Mouse (Mus musculus): Measurements from ENCODE around the gene Cacna1a. TPM values are rescaled to one million over a fixed set of nuclear protein-coding genes. Genes with fewer than 3 reads are reported as not detected.

Gene Cacna1a
- polyA plus RNA-seq, 1 experiment from 2014 or later: 6.0 TPM

DNA sequence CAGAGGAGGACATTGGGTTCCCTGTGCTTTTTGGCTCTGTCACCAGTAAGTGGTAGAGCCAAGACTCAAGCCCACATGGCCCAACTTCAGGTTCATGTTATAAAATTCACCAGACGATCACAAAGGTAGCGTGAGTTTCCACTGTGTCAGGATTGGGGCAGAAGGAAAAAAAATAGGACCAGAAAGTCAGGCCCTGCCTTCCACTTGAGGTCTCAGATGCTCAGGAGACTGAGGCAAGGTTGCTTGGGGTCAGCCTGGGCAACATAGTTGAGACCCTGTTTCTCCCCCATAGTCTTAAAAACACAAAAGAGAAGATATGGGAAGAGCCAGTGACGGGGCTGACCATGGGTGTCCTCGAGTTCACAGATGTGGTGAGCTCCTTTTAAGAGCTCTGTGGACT lies 97.1 kb downstream of the Cacna1a start:
- no peaks in the 10 kb centered on the region for H3K9me3 ChIP-seq (replicated peaks; ENCODE audit: control insufficient read depth, low read length)
- ATAC-seq (replicated peaks; ENCODE audit: insufficient number of reproducible peaks, low FRiP score, low TSS enrichment, low read depth): no peak
- no peak overlapping the region for H3K4me3 ChIP-seq (ENCODE audit: low read depth, low read length)
- WGBS: 85% methylated on average over 4 of the region's 4 CpGs
- H3K36me3 ChIP-seq (replicated peaks; ENCODE audit: control insufficient read depth, insufficient read depth, low read depth, low read length): no peaks in the 10 kb centered on the region
- no peaks in the 10 kb centered on the region; the same call in 1 of the 2 replicates for H3K27me3 ChIP-seq (ENCODE audit: control insufficient read depth, insufficient read depth, low read length)
- no peak overlapping the region for H3K9ac ChIP-seq (replicated peaks; ENCODE audit: low read length)
- H3K4me1 ChIP-seq (ENCODE audit: control insufficient read depth, insufficient read depth, low read length): no peaks in the 10 kb centered on the region
- no peak for DNase-seq (ENCODE audit: low spot score)
- H3K4me2 ChIP-seq (ENCODE audit: low read depth, low read length): no peak overlapping the region
- no peak overlapping the region for H3K27ac ChIP-seq (replicated peaks; ENCODE audit: low read depth, low read length)

DNA sequence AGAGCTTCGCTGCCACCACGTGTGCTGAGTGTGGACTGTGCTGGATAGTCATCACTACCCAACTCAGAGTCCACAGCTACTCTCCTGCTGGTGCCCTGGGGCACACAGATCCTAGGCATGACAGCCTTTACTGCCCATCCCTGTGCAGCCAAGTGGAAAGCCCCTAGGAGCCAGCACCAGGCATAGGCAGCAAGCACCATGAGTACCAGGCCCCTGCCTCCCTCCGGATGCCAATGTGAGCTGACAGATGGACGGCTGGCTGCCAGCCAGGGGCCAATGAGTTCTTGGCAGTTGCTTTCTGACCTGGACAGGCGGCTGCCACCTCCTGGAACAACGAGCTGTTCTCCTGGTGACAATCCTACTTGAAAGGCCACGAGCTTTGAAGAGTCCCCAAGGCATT lies 97.6 kb downstream of the Cacna1a start:
- no peak for DNase-seq (ENCODE audit: low spot score)
- no peak overlapping the region for H3K4me3 ChIP-seq (ENCODE audit: low read depth, low read length)
- ATAC-seq (replicated peaks; ENCODE audit: insufficient number of reproducible peaks, low FRiP score, low TSS enrichment, low read depth): no peak
- no peaks in the 10 kb centered on the region for H3K4me1 ChIP-seq (ENCODE audit: control insufficient read depth, insufficient read depth, low read length)
- H3K27ac ChIP-seq (replicated peaks; ENCODE audit: low read depth, low read length): no peak overlapping the region
- no peaks in the 10 kb centered on the region for H3K36me3 ChIP-seq (replicated peaks; ENCODE audit: control insufficient read depth, insufficient read depth, low read depth, low read length)
- no peaks in the 10 kb centered on the region for H3K9me3 ChIP-seq (replicated peaks; ENCODE audit: control insufficient read depth, low read length)
- no peaks in the 10 kb centered on the region; the same call in 1 of the 2 replicates for H3K27me3 ChIP-seq (ENCODE audit: control insufficient read depth, insufficient read depth, low read length)
- no peak overlapping the region for H3K4me2 ChIP-seq (ENCODE audit: low read depth, low read length)
- WGBS: 76% methylated on average over 7 of the region's 7 CpGs
- H3K9ac ChIP-seq (replicated peaks; ENCODE audit: low read length): no peak overlapping the region

- Histone ChIP-seq H3K27me3 (ENCODE audit: control insufficient read depth, insufficient read depth, low read length) (no peaks in the 10 kb centered on the region; the same call in 1 of the 2 replicates), H3K4me2 (ENCODE audit: low read depth, low read length) (no peak overlapping the region), H3K9me3 (replicated peaks; ENCODE audit: control insufficient read depth, low read length) (no peaks in the 10 kb centered on the region), H3K4me3 (ENCODE audit: low read depth, low read length) (no peak overlapping the region), H3K9ac (replicated peaks; ENCODE audit: low read length) (no peak overlapping the region), H3K36me3 (replicated peaks; ENCODE audit: control insufficient read depth, insufficient read depth, low read depth, low read length) (no peaks in the 10 kb centered on the region), H3K27ac (replicated peaks; ENCODE audit: low read depth, low read length) (no peak overlapping the region), H3K4me1 (ENCODE audit: control insufficient read depth, insufficient read depth, low read length) (no peaks in the 10 kb centered on the region)
- ATAC-seq (replicated peaks; ENCODE audit: insufficient number of reproducible peaks, low FRiP score, low TSS enrichment, low read depth) (no peak), DNase-seq (ENCODE audit: low spot score) (no peak)
- 82% methylated on average over 3 of the region's 3 CpGs for WGBS
These were observed 101.0 kb downstream of the Cacna1a start for GRCm38 (mm10) chr8:84489223-84489622.

DNA sequence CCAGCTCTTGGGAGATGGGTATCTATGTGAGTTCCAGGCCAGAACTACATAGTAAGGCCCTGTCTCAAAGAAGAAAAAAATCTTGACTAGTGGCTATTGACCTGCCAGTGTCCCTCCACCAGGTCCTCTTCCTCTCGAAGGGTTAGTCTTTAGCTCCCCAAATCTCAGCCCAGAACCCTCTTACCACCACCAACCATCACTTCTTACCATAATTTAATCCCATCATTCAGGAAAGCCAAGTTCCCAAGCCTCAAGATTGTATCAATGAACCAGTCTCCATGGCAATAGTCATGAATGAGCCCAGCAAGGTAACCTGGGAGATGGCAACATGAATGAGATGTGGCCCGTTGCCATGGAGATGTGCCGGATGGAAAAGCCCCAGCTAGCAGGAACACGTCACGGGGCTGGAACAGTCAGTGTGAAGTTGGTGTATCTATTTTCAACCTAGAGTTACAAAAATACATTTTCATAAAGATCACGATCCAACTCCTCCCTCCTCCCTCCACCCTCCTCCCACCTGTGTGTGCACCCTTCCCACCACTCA lies 106.4 kb downstream of the Cacna1a start:
- WGBS: 74% methylated on average over 6 of the region's 6 CpGs
- H3K4me1 ChIP-seq (ENCODE audit: control insufficient read depth, insufficient read depth, low read length): no peaks in the 10 kb centered on the region
- DNase-seq (ENCODE audit: low spot score) (peak; percentile 5), ATAC-seq (replicated peaks; ENCODE audit: insufficient number of reproducible peaks, low FRiP score, low TSS enrichment, low read depth) (no peak)
- no peaks in the 10 kb centered on the region for H3K36me3 ChIP-seq (replicated peaks; ENCODE audit: control insufficient read depth, insufficient read depth, low read depth, low read length)
- no peaks in the 10 kb centered on the region for H3K9me3 ChIP-seq (replicated peaks; ENCODE audit: control insufficient read depth, low read length)
- no peaks in the 10 kb centered on the region for H3K27me3 ChIP-seq (ENCODE audit: control insufficient read depth, insufficient read depth, low read length)
- no peak overlapping the region for H3K4me2 ChIP-seq (ENCODE audit: low read depth, low read length)
- H3K4me3 ChIP-seq (ENCODE audit: low read depth, low read length): no peak overlapping the region
- H3K27ac ChIP-seq (replicated peaks; ENCODE audit: low read depth, low read length): no peak overlapping the region
- no peak overlapping the region for H3K9ac ChIP-seq (replicated peaks; ENCODE audit: low read length)

DNA sequence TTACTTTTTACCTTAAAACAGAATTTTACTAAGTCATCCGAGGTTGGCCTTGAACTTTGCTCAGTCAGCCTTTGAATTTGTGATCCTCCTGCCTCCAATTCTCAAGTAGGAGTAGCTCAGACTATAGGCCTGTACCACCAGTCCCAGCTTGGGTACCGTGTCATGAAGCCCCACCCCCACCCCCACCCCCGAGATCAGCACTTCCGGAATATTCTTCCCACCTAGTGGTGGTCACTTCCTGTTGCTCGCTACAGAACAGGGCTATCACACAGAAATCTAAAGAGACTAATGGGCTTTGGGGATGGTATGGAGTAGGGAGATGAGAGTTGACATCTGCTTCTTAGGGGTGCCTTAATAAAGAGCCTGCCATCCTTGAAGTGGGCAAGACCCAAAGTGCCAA lies 112.9 kb downstream of the Cacna1a start:
- H3K4me2 ChIP-seq (ENCODE audit: low read depth, low read length): no peak overlapping the region
- 81% methylated on average over 5 of the region's 5 CpGs for WGBS
- no peak overlapping the region for H3K27ac ChIP-seq (replicated peaks; ENCODE audit: low read depth, low read length)
- no peaks in the 10 kb centered on the region for H3K9me3 ChIP-seq (replicated peaks; ENCODE audit: control insufficient read depth, low read length)
- ATAC-seq (replicated peaks; ENCODE audit: insufficient number of reproducible peaks, low FRiP score, low TSS enrichment, low read depth): no peak
- H3K9ac ChIP-seq (replicated peaks; ENCODE audit: low read length): no peak overlapping the region
- no peak overlapping the region for H3K4me3 ChIP-seq (ENCODE audit: low read depth, low read length)
- no peaks in the 10 kb centered on the region for H3K36me3 ChIP-seq (replicated peaks; ENCODE audit: control insufficient read depth, insufficient read depth, low read depth, low read length)
- no peaks in the 10 kb centered on the region for H3K4me1 ChIP-seq (ENCODE audit: control insufficient read depth, insufficient read depth, low read length)
- H3K27me3 ChIP-seq (ENCODE audit: control insufficient read depth, insufficient read depth, low read length): no peaks in the 10 kb centered on the region
- no peak for DNase-seq (ENCODE audit: low spot score)

GRCm38 (mm10) chr8:84501671-84502308 lies 113.5 kb downstream of the Cacna1a start:
- H3K9me3 ChIP-seq (replicated peaks; ENCODE audit: control insufficient read depth, low read length): no peaks in the 10 kb centered on the region
- DNase-seq (ENCODE audit: low spot score) (peak; percentile 25), ATAC-seq (replicated peaks; ENCODE audit: insufficient number of reproducible peaks, low FRiP score, low TSS enrichment, low read depth) (no peak)
- H3K27ac ChIP-seq (replicated peaks; ENCODE audit: low read depth, low read length): no peak overlapping the region
- no peak overlapping the region for H3K4me2 ChIP-seq (ENCODE audit: low read depth, low read length)
- H3K4me3 ChIP-seq (ENCODE audit: low read depth, low read length): no peak overlapping the region
- no peaks in the 10 kb centered on the region for H3K4me1 ChIP-seq (ENCODE audit: control insufficient read depth, insufficient read depth, low read length)
- 83% methylated on average over 10 of the region's 10 CpGs for WGBS
- H3K36me3 ChIP-seq (replicated peaks; ENCODE audit: control insufficient read depth, insufficient read depth, low read depth, low read length): no peaks in the 10 kb centered on the region
- H3K27me3 ChIP-seq (ENCODE audit: control insufficient read depth, insufficient read depth, low read length): no peaks in the 10 kb centered on the region
- no peak overlapping the region for H3K9ac ChIP-seq (replicated peaks; ENCODE audit: low read length)

DNA sequence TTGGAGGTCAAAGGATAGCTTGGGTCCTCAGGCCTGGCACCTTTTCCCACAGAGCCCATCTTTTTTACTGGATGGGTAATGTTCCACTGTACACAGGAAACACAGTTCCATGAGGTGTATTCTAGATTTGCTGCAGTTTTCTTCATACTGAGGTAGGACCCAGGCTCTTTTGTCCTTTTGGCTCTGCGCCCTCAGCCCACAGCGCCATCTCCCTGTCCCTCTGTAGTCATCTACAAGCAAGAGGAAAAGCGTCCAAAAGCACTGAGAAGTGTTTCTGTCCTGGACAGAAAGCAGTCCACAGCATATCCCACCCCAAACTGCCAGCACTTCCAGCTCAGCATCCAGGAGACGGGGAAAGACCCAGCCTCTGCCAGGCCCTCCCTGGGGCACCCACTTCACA lies 114.4 kb downstream of the Cacna1a start:
- Histone ChIP-seq H3K9me3 (replicated peaks; ENCODE audit: control insufficient read depth, low read length) (no peaks in the 10 kb centered on the region), H3K4me2 (ENCODE audit: low read depth, low read length) (no peak overlapping the region), H3K4me3 (ENCODE audit: low read depth, low read length) (no peak overlapping the region), H3K27ac (replicated peaks; ENCODE audit: low read depth, low read length) (no peak overlapping the region), H3K36me3 (replicated peaks; ENCODE audit: control insufficient read depth, insufficient read depth, low read depth, low read length) (no peaks in the 10 kb centered on the region), H3K9ac (replicated peaks; ENCODE audit: low read length) (no peak overlapping the region), H3K27me3 (ENCODE audit: control insufficient read depth, insufficient read depth, low read length) (no peaks in the 10 kb centered on the region), H3K4me1 (ENCODE audit: control insufficient read depth, insufficient read depth, low read length) (no peaks in the 10 kb centered on the region)
- ATAC-seq (replicated peaks; ENCODE audit: insufficient number of reproducible peaks, low FRiP score, low TSS enrichment, low read depth): no peak
- no peak for DNase-seq (ENCODE audit: low spot score)
- 90% methylated on average over 4 of the region's 4 CpGs for WGBS

DNA sequence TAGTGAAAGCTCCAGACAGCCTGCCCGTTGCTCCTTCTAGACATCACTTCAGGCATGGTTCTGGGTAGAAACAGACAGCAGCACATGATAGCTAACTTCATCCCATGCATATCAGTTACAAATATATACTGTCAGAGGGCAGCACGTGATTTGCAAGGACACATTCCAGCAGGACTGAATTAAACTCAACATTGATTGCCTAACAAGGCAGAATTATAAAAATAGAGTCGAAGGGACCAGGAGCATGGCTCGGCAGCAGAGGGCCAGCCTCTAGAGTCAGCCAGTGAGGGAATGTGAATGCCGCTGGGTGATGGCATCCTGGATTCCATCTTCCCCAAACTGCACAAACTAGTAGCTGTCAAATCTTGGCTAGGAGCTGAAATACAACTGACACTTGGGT lies 119.0 kb downstream of the Cacna1a start:
- no peak overlapping the region for H3K27ac ChIP-seq (replicated peaks; ENCODE audit: low read depth, low read length)
- H3K9me3 ChIP-seq (replicated peaks; ENCODE audit: control insufficient read depth, low read length): no peaks in the 10 kb centered on the region
- no peak overlapping the region for H3K4me3 ChIP-seq (ENCODE audit: low read depth, low read length)
- 84% methylated on average over 5 of the region's 5 CpGs for WGBS
- ATAC-seq (replicated peaks; ENCODE audit: insufficient number of reproducible peaks, low FRiP score, low TSS enrichment, low read depth) (no peak), DNase-seq (ENCODE audit: low spot score) (no peak)
- no peaks in the 10 kb centered on the region for H3K4me1 ChIP-seq (ENCODE audit: control insufficient read depth, insufficient read depth, low read length)
- H3K9ac ChIP-seq (replicated peaks; ENCODE audit: low read length): no peak overlapping the region
- no peaks in the 10 kb centered on the region for H3K27me3 ChIP-seq (ENCODE audit: control insufficient read depth, insufficient read depth, low read length)
- H3K36me3 ChIP-seq (replicated peaks; ENCODE audit: control insufficient read depth, insufficient read depth, low read depth, low read length): no peaks in the 10 kb centered on the region
- H3K4me2 ChIP-seq (ENCODE audit: low read depth, low read length): no peak overlapping the region
